Mouse (Mus musculus) limb, embryonic 14.5 days (tissue): Measurements from ENCODE around the gene 2810459M11Rik. TPM values are rescaled to one million over a fixed set of nuclear protein-coding genes. Genes with fewer than 3 reads are reported as not detected.
A peak's percentile ranks its signal among the peaks of the same experiment; 100 is the strongest.

ENCODE experiments used
- ATAC-seq: fragments of 200-750 bp; cut with Nextera tagmentation; 2 replicates; pipeline ENCODE4 v1.8.0; 2017; ENCODE audit warnings: low read depth, moderate number of reproducible peaks, moderate TSS enrichment; ENCODE audit not compliant: low FRiP score
- DNase-seq: peaks from one replicate; pipeline ENCODE4 v3.0.0-alpha.2; 2015; ENCODE audit warnings: low spot score
- H3K27ac ChIP-seq: fragments of 300-500 bp; sonication (generic); replicated peaks from 2 replicates; pipeline ENCODE4 v1.5.1; 2014; ENCODE audit warnings: low read depth, mild to moderate bottlenecking, low read length, moderate library complexity, mixed read lengths
- H3K27me3 ChIP-seq: fragments of 300-500 bp; sonication (generic); 2 replicates; pipeline ENCODE4 v1.6.1; 2014; ENCODE audit warnings: low read length, mixed read lengths; ENCODE audit not compliant: control insufficient read depth, insufficient read depth
- H3K36me3 ChIP-seq: fragments of 300-500 bp; sonication (generic); 2 replicates; pipeline ENCODE4 v1.6.1; 2014; ENCODE audit warnings: mild to moderate bottlenecking, low read length, moderate library complexity, mixed read lengths; ENCODE audit not compliant: control insufficient read depth, insufficient read depth
- H3K4me1 ChIP-seq: fragments of 300-500 bp; sonication (generic); 2 replicates; pipeline ENCODE4 v1.6.1; 2014; ENCODE audit warnings: antibody characterized with exemption, low read length, mixed read lengths; ENCODE audit not compliant: control insufficient read depth, insufficient read depth
- H3K4me2 ChIP-seq: fragments of 300-500 bp; sonication (generic); replicated peaks from 2 replicates; pipeline ENCODE4 v1.6.1; 2014; ENCODE audit warnings: low read depth, mild to moderate bottlenecking, low read length, moderate library complexity; ENCODE audit not compliant: severe bottlenecking
- H3K4me3 ChIP-seq: fragments of 300-500 bp; sonication (generic); replicated peaks from 2 replicates; pipeline ENCODE4 v1.5.1; 2014; ENCODE audit warnings: low read length
- H3K9ac ChIP-seq: fragments of 300-500 bp; sonication (generic); 2 replicates; pipeline ENCODE4 v1.6.1; 2014; ENCODE audit warnings: mild to moderate bottlenecking, low read depth, low read length, moderate library complexity; ENCODE audit not compliant: severe bottlenecking
- H3K9me3 ChIP-seq: fragments of 300-500 bp; sonication (generic); 2 replicates; pipeline ENCODE4 v1.6.1; 2016; ENCODE audit warnings: low read length; ENCODE audit not compliant: control insufficient read depth
- POLR2A ChIP-seq: fragments of 200-500 bp; IDR thresholded peaks from 2 replicates; pipeline ENCODE4 v1.8.0; 2012; ENCODE audit warnings: inconsistent platforms, mild to moderate bottlenecking, moderate library complexity, borderline replicate concordance; ENCODE audit not compliant: insufficient read depth, insufficient read length; ENCODE audit errors: extremely low read depth
- WGBS: fragments of 180-500 bp; shearing (Covaris S2); extraction: QIAGEN DNeasy Blood & Tissue Kit; methylation state at CpG from one replicate; pipeline ENCODE4 v1.1.7; 2014; 5-methylcytosine and 5-hydroxymethylcytosine counted together
- polyA plus RNA-seq, 2 experiments: library from polyadenylated mRNA; depleted of rRNA in 1 of 2; stranded (reverse) in 1 of 2; unstranded in 1 of 2; fragments of >200 nt; fragmentation: Nextera tagmentation in 1 of 2; extraction: Ambion mirVana in 1 of 2; gene quantifications; 2 replicates each; pipeline versions ENCODE4 v1.2.1 to v1.2.3; 2012 to 2014

2810459M11Rik gene
- 0.57 and 0.93 TPM in 2 replicates for polyA plus RNA-seq (2012; rRNA removed)
- polyA plus RNA-seq (2014; fragmentation: Nextera tagmentation; extraction: Ambion mirVana), result 0.32 and 0.50 TPM in 2 replicates

- no peak for DNase-seq
- TF ChIP-seq POLR2A, result no peak
- ATAC-seq, result peak; percentile 50; the same call in 1 of the 2 replicates
- Histone ChIP-seq H3K4me1 (no peaks in the 10 kb centered on the region), H3K9ac (peak within 1 kb of the TSS; percentile 59), H3K4me3 (peak within 1 kb of the TSS; percentile 59), H3K27me3 (peaks cover 50% of the 10 kb centered on the region), H3K27ac (no peak within 1 kb of the TSS), H3K4me2 (peak within 1 kb of the TSS; percentile 98), H3K9me3 (peaks cover 7% of the 10 kb centered on the region; the same call in 1 of the 2 replicates), H3K36me3 (no peaks in the 10 kb centered on the region)
- WGBS, result under 1% methylated on average over 50 of the region's 110 CpGs
Observed at GRCm38 (mm10) chr1:86045848-86046805, at the start of gene 2810459M11Rik. TSS of gene 2810459M11Rik (plus strand) at chr1:86045863.

GRCm38 (mm10) chr1:85997221-85997620 is 48.4 kb upstream of the 2810459M11Rik start:
- Histone ChIP-seq H3K4me1 (no peaks in the 10 kb centered on the region), H3K4me2 (no peak overlapping the region)
- TF ChIP-seq POLR2A, result no peak

GRCm38 (mm10) chr1:85998012-85998411 is 47.7 kb upstream of the 2810459M11Rik start:
- 75% methylated on average over 4 of the region's 4 CpGs for WGBS
- no peak for ATAC-seq
- TF ChIP-seq POLR2A, result no peak

More at GRCm38 (mm10) chr1:85997221-85997620, 48.4 kb upstream of the 2810459M11Rik start:
- ATAC-seq (no peak), DNase-seq (no peak)
- H3K9ac ChIP-seq, result no peak overlapping the region
- 96% methylated on average over 1 of the region's 1 CpGs for WGBS
- no peaks in the 10 kb centered on the region for H3K36me3 ChIP-seq
- H3K4me3 ChIP-seq, result no peak overlapping the region
- H3K27ac ChIP-seq, result no peak overlapping the region
- no peaks in the 10 kb centered on the region for H3K27me3 ChIP-seq
- H3K9me3 ChIP-seq, result no peaks in the 10 kb centered on the region

GRCm38 (mm10) chr1:85999853-86000570 is 45.7 kb upstream of the 2810459M11Rik start:
- ATAC-seq (no peak), DNase-seq (no peak)
- TF ChIP-seq POLR2A, result no peak
- 81% methylated on average over 18 of the region's 18 CpGs for WGBS
- no peak overlapping the region for H3K4me2 ChIP-seq
- H3K36me3 ChIP-seq, result no peaks in the 10 kb centered on the region
- H3K9me3 ChIP-seq, result no peaks in the 10 kb centered on the region
- H3K4me3 ChIP-seq, result no peak overlapping the region
- no peak overlapping the region for H3K9ac ChIP-seq
- no peak overlapping the region for H3K27ac ChIP-seq
- H3K4me1 ChIP-seq, result no peaks in the 10 kb centered on the region
- H3K27me3 ChIP-seq, result no peaks in the 10 kb centered on the region

More at GRCm38 (mm10) chr1:85998012-85998411, 47.7 kb upstream of the 2810459M11Rik start:
- Histone ChIP-seq H3K9me3 (no peaks in the 10 kb centered on the region), H3K4me3 (no peak overlapping the region), H3K4me1 (no peaks in the 10 kb centered on the region), H3K36me3 (no peaks in the 10 kb centered on the region), H3K27ac (no peak overlapping the region), H3K9ac (no peak overlapping the region), H3K27me3 (no peaks in the 10 kb centered on the region), H3K4me2 (no peak overlapping the region)
- DNase-seq, result no peak

- ATAC-seq (no peak), DNase-seq (no peak)
- H3K27ac ChIP-seq, result no peak overlapping the region
- H3K4me1 ChIP-seq, result no peaks in the 10 kb centered on the region
- no peaks in the 10 kb centered on the region for H3K9me3 ChIP-seq
- 90% methylated on average over 10 of the region's 10 CpGs for WGBS
- TF ChIP-seq POLR2A, result no peak
- no peak overlapping the region for H3K4me3 ChIP-seq
- H3K9ac ChIP-seq, result no peak overlapping the region
- H3K36me3 ChIP-seq, result no peaks in the 10 kb centered on the region
- H3K27me3 ChIP-seq, result no peaks in the 10 kb centered on the region
- no peak overlapping the region for H3K4me2 ChIP-seq
Observed at GRCm38 (mm10) chr1:86005540-86005939, 40.1 kb upstream of the 2810459M11Rik start.
